Mouse (Mus musculus) activated CD4-positive, CD25-positive, alpha-beta regulatory T cell, adult 4 months (primary cell): ENCODE measurements at regions not wholly inside any gene's neighbourhood (a gene's known extent, or its start where the extent isn't known, plus 50 kb on each side); places are given as distances from the start of the nearest gene placed in this dataset.

ENCODE experiments used
- ATAC-seq: one replicate; pipeline ENCODE4 v1.8.0; 2017

DNA sequence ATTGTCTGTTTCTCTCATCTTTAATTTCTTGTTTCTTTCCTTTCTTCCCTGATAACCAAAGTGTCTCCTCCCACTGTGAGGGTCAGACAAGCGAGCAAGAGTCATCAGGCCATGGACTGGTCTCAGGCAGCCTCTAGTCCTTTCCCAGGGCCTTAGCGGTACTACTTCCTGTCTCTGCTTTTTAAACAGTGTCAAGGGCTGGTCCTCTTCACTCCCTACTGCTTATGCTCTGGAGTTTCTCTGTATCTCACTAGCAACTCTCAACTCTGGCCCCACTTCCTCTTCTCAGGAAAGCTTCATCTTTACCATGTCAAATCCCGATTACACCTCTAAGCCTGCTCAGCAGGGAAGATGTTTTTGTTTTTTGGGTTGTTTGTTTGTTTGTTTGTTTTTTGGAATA is 124.1 kb downstream of the Pten start:
- ATAC-seq, result no peak

DNA sequence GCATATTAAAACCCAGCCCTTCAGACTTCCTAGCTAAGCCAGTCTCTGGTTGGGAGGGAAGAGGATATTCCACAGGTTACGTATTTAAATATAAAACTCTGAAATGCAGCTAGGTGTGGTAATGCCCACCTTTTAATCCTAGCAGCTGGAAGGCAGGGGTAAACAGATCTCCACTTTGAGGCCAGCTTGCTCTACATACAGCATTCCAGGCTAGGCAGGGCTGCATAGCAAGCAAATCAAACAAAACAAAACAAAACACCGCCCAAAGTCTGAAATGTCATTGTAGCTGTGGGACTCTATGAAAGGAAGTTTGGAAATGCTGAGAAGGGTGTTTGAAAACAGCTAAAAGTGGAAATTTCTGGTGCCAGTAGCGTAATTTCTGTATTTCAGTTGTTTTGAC is 127.0 kb downstream of the Pten start:
- ATAC-seq, result no peak

DNA sequence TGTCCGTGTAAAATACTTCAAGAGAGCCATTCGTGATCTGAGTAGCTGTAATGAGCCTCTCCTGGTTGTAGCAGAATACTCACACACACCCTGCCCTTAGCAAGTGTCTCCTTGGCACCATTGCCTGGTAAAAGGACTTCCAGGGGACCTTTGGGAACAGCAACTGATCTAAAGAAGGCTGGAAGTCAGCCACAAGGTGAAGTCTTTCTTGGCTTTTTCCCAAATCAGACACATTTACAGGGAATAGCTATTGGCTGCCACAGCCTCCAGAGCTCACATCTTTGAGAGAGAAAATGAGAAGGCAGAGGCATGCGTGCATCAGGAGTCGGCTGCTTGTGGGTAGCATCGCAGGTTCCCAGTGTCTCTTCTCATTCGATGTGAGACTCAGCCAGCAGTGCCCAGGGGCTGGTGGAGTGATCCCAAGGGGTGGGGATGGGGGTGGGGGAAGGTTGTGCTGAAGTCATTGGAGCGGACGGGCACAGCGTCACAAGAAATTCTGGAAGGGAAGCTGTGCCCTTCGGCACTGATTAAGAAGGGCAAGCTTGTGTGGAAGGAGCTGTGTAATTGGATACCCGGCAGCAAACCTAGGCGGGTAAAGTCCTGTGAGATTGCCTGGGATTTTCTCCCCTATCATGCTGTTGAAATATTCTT is 128.3 kb downstream of the Pten start:
- no peak for ATAC-seq

DNA sequence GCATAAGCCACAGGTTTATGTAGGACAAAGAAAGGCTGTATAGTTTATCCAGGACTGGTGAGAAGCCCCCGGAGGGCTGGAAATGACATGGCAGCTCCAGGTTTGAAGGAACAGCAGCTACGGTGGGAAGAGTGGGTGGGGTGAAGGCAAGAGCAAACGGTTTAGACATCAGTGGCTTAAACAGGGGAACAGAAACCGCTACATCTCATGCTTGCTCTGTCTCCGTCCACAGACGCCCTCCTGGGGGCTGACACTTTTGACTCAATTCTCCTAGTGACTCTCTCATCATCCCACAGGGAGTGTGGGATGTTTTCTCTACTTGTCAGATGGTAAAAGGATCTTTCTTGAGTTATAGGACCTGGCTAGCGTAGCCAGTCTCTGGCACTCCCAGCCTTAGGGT is 129.9 kb downstream of the Pten start:
- ATAC-seq, result no peak

DNA sequence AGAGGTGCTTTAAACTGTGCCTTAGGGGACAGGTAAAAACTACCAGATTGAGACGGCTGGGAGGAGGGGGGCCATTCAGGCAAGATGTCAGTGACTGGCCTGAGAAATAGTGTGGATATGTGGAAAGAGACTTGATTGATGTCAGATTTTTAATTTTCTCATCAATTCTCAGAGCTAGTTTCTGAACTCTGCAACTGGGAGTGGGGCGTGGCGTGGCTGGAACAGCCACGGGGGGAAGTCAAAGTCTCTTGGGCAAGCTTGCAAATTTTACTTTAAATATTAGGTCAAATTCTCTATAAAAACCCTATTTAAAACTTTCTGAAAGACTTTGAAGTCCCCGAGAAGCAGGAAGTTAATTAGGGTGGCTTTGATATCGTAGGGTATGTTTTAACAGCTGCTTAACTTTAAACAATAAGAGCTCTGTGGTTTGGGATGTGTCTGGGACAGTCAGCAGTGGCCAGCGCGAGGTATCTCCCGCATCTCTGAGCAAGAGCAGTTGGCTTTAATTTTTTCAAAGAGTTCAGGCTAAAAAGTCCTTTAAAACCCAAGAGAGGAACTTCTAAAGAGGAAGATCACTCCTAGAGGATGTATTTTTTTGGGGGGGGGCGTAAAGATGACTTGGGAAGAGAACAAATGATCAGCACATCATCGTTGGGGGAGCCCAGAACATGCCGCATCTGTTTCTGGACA is 131.5 kb downstream of the Pten start:
- no peak for ATAC-seq

DNA sequence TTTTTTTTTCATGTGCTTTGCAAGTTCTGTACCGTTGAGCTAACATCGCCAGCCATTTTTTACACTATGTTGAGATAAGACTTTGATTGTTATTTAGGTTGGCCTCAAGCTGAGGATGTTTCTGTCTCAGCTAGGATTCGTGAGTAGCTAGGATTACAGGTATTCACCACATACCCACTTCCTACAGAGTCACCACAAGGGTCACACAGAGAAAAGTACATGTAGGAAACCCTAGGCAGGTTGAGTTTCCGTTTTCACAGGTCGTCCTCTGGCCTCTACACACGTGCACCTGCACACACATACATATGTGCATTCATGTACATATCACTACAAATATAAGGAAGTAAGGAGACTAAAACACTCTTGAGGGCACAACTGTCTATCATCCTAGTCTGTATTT is 133.5 kb downstream of the Pten start:
- ATAC-seq, result no peak

DNA sequence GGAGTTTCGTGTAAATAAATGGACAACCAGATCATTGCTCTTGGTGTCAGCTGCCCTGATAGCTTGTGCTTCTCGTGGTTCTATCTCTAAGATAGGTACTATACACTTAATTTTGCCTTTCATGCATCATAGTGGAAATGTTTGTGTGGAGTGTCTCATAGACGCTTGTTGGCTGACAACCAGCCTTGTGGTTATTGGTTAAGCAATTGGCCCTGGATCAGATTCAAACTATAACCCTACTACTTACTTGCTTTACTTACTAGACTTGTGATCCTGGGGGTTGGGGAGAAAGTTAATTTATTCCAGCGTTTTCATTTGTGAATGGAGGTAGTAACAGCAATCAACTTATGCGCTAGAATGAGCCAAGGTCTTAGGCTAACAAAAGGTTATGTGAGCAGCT is 135.2 kb downstream of the Pten start:
- ATAC-seq, result no peak

DNA sequence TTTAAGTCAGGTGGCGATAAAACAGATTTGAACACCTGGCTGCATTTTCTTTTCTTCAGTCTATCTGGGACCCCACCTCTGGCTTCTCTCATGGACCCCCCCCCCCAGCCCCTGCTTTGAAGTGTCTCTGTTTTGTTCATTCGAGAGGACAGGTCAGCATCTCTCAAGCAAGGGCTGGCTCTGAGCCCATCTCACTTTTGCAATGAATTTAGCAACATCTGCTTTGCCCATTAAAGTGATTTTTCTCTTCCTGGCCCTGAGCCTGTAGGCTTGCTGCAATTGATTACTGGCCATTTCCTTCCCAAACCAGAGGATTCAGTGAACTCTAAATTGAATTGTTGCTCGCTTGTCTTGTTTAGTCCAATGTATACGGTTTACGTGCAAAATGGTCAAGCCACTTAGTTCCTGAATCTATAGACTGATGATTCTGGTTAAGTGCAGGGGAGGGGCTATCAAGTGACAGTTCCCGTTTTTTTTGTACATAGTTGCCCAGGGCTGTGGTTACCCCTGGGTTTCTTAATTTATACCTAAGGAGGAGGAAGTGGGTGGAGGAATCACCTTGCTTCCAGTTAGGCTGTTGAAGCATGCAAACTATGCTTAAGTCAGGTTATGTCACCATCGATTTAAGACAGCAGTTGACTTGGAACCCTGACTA is 146.3 kb downstream of the Pten start:
- ATAC-seq, result no peak

DNA sequence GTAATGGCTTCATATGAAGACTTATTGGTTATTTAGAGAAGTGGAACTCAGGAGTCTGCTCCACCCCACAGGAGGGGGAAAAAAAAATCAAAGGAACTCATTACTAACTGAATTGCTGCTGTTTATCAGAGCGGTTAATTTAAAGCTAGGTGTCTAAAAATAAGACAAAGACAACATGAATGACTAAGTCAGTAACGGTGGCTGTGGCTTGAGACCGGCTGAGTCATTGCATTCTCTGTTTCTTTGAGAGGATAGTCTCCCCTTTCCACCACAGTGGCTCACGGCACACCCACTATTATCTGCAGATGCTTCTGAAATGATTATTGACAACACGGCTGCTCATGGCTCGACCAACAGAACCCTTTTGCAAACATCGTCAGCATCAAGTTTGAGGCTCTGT is 147.2 kb downstream of the Pten start:
- peak; percentile 60 for ATAC-seq

DNA sequence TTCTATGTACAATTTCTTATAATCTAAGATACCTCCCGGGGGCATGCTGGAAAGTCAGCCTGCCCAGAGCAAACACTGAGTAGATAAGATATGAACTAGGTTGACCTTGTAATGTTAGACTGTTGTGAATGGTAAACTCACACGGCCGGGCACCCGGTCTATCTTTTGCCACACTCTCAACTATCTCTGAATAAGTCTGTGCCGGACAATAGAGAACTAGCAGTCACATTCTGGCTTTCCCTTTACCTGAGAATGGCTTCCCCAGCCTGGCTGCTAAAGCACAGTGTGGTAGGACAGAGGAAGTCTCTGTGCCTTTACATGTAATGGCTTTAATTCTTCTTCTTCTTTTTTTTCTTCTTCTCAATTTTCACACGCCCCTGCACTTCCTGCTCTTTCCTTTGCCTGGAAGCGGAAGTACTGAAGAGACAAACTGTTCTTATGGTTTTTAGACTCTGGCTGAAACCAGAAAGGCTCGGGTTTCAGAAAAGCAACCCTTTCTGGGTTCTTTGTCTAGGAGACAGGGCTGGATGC is 148.7 kb downstream of the Pten start:
- ATAC-seq, result peak; percentile 75

DNA sequence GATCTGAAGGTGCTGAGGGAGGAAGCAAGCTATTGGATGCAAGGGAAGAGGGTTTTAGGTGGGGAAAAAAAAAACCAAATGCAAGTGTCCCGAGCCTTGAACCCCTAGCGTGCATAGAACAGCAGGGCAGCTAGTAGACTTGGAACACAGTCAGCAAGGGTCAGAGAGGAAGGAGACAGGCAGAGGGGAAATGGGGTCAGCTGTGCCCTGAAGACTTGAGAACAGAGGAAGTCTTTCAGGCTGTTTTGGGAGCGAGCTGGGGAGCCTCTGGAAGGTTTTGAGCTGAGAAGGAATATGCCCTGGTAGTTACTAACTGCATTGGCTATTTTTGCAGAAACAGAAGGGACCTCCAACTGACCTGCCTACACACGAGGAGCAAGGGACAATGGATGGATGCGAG is 149.5 kb downstream of the Pten start:
- no peak for ATAC-seq

DNA sequence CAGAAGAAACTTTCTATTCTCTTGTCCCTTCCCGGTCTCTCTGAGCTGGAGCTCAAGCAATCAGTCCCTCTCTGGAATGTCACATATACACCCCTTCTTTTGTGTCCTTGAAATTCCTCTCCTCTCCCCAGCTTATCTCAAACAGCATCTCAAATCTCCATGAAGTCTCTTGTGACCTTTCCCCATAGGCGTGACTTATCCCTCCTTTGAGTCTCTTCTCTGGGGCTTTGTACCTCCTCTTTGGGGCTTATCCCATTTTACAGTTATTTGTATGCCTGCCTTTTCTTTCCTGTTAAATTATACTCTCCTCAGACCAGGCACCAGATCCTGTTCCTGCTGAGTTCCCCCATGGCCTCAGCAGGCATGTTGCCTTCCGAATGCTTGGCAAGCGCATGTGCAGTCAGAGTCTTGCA is 152.8 kb downstream of the Pten start:
- no peak for ATAC-seq

DNA sequence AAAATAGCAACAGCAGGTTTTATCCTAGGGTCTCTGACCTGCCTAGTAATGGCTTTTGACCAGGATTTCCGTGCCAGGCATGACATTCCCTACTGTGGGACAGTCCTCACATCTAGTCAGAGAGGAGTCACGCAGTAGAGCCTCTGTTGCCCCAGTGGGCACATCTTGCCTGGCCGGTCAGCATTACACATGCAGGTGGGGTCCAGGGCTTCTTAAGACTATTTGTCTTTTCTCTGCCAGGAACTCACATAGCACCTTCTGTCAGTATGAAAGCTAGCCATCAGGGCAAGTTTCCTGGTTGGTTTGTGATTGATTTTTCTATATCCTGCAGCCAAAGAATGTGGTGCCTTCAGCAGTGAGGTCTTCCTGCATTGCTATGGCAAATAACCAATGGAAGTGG is 155.0 kb downstream of the Pten start:
- ATAC-seq, result no peak

DNA sequence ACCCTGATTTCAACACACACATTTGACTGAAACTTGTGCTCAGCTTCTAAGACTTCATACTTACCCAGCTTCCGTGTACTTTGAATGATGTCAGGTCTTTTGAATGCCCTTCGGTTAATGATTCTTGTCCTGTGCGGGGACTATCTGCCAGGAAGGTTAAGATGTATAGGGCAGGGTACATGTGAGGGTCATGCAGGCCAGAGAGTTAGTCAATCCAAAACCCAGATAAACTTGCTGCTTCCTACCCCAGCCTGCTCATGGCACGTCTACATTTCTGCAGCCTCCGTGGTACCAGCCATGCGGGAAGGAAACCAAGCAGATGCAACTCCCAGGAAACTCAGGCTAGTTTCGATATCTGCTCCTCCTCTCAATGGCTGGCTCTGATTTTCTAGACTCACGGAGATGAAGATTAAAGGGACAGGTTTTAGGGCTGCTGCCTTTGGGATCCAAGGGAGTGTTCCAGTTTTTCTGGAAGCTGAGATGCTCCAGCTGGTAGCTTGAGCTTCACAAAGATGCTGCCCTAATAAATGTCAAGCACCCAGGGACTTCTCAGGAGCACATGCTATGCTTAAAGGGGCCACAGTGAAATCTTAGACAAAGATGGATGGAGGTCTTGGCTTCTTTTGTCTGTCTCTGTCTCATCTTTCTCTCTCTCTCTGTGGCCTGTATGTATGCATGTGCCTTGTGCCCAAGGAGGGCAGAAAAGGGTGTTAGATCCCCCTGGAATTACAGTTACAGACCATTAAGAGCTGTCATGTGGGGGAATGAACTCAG is 159.4 kb downstream of the Pten start:
- no peak for ATAC-seq

DNA sequence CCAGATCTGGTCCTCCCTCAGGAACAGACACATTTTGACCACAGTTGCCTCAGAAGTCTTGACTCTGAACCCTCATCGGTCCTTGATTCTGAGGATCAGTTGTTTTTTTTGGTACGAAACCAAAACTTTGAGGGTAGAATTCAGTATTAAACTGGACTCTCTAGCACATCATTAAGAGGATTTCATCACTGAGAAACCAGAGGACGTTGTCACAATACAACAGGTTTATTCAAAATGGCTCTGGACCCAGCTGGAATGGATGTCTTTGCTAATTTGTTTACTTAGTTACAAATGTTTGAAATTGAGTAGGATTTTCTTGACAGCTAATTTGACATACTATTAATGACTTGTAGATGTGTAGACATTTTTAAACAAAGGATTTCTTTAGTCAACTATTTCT is 163.7 kb downstream of the Pten start:
- ATAC-seq, result no peak

DNA sequence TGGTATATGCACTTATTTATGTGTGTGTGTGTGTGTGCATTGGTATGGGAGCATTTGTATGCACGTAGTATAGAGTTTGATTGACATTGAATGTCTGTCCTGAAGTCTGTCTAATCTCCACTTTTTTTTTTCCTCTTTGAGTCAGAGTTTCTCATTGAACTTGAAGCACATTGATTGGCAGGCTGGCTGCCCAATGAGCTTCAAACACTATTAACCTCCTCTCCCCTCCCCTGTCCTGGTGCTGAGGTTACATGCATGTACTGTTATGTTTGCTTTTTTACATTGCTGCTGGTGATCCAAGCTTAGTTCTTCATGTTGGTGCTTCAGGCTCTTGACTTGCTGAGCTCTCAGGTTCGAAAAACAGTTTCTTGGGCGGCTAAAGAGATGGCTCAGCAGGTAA is 166.6 kb downstream of the Pten start:
- ATAC-seq, result no peak

DNA sequence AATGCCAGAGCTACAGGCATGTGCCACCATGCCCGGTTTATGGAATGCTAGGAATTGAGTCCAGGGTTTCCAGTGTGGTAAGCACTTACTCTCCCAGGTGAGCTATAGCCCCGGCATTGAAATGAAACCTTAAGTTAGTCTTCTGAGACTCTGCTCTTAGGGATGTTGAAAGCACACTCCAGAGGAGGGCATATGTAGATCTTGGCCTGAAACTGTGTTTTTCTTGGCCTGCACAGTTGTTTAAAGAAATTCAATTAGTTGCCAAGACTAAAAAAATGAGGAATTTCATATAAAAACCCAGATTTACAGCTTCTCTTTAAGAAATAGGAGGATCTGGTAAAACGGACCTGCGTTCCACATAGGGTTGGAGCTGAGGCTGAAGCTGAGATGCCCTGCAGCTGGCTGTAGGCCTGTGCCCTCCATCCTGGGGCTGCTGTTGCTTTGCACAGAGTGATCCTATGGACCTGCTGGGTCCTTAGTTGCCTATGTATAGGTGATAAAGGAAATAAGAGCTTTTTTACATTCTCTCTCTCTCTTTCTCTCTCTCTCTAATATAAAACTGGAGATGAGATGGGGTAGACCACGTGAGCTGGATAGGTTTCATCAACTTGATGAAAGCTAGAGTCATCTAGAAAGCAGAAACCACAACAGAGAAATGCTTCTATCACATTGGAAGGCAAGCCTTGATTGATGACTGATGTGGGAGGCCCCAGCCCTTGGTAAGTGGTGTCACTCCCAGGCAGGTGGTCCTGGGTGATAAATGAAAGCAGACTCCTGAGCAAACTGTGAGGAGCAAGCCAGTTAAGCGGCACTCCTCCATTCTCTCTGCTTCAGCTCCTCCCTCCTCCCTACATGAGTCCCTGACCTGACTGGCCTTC is 168.6 kb downstream of the Pten start:
- ATAC-seq, result no peak

DNA sequence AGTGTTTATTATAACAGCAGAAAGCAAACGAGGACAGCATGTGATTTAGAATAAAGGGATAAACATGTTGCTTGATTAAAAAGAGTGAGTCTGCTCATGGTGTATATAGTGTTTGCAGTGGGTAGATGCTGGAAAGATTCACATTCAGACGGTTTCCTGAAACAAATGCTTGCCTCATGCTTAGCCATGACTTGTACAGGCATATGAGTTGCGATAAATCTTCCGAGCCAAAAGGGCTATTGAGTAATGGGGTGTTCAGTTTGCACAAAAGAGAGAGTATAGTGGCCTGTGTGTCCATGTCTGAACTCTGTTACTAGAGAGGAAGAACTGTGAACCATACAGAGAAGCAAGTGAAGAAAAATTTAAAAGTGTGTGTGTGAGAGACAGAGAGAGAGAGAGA is 169.3 kb downstream of the Pten start:
- no peak for ATAC-seq

DNA sequence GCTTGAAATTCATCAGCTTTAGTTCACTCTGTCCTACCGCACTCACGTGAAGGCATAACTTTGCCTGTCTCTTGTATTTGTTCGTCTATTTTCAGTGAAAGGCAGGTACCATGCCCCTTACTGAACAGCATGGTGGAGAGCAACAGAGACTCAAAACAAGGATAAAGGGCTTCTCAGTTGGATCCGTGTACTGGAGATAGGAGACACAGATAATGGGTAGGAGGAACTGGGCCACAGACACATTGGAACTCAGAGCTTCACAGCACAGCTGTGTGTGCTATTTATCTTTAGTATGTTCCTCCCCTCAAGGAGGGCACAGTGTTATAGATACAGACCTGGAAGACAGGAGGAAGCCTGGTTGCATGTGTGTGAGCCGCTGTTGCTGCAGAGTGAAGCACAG is 176.4 kb downstream of the Pten start:
- ATAC-seq, result no peak

DNA sequence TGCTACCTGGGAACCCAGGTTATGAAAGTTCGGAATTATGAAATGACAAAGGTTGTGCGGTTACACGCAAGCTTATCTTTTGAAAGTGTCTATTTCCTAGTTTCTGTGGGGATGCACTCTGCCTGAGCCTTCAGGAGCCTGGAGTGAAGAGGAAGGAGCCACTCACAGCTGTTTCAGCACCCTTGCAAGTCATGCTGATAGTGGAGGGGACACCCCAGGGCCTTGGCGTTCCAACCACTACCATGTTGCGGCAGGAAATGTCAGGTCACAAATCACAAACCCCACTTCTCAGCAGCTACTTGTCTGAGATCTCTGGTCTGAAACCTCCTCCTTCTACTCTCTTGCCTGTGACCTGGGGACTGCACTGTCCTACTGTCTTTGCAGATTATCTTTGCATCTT is 178.3 kb downstream of the Pten start:
- no peak for ATAC-seq

DNA sequence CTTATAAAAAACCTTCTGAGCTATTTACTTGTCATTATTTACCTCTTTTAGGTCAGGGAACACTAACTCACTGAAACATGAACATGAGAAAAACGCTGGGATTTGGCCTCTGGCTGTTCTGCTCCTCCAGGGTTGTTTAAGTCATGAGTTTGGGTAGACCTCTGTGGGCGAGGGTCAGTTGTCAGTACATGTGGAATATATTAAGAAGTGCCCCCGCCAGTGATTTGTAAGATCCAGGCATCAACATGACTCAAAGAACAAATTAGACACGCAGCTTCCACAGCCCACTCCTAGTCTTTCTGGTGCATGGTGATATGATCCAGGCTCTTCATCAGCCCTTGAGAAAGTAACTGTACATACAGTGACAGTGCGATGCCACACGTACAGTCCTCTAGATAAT is 180.3 kb downstream of the Pten start:
- ATAC-seq, result no peak

DNA sequence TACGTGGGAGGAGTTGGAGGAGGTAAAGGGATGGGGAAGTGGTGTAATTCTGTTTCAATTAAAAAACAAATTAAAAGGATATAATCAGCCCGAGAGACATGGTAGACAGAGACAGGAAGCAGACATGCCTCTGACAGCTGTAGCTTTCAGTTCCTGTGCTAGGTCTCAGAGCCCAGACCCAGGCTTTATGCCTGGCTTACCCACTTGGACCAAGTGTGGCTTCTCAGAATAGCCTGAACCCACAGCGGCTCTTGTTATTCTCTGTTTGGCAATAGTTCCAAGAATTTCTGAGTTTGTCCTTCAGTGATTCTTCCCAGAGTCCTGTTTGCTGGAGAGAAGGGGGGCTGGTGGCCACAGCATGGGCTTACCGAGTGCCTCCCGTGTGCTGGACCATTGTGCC is 182.4 kb downstream of the Pten start:
- ATAC-seq, result no peak
